Mouse (Mus musculus) ES-Bruce4 (cell line): ENCODE data around the gene Eif4a1. TPM values are rescaled to one million over a fixed set of nuclear protein-coding genes. Genes with fewer than 3 reads are reported as not detected.

Experiments
- H3K27ac ChIP-seq: 2 replicates; pipeline ENCODE4 v1.5.1; 2012; ENCODE audit warnings: low read length, inconsistent platforms; ENCODE audit not compliant: insufficient read depth
- H3K27me3 ChIP-seq: 2 replicates; pipeline ENCODE4 v1.6.1; 2012; ENCODE audit warnings: mild to moderate bottlenecking, low read length, inconsistent platforms; ENCODE audit not compliant: control insufficient read depth, poor library complexity, insufficient read depth, severe bottlenecking
- H3K36me3 ChIP-seq: 2 replicates; pipeline ENCODE4 v1.6.1; 2012; ENCODE audit warnings: inconsistent platforms, mild to moderate bottlenecking, low read length, moderate library complexity; ENCODE audit not compliant: control insufficient read depth, poor library complexity, insufficient read depth, severe bottlenecking
- H3K4me1 ChIP-seq: one replicate; pipeline ENCODE4 v1.8.1; 2011; ENCODE audit warnings: low read length; ENCODE audit not compliant: control insufficient read depth, insufficient read depth
- H3K4me3 ChIP-seq: 2 replicates; pipeline ENCODE4 v1.5.1; 2011; ENCODE audit warnings: low read depth, mild to moderate bottlenecking, low read length
- H3K9ac ChIP-seq: 2 replicates; pipeline ENCODE4 v1.6.1; 2012; ENCODE audit warnings: low read depth, mild to moderate bottlenecking, inconsistent platforms; ENCODE audit not compliant: poor library complexity, severe bottlenecking
- H3K9me3 ChIP-seq: replicated peaks from 2 replicates; pipeline ENCODE4 v1.6.1; 2012; ENCODE audit warnings: mild to moderate bottlenecking, low read length, inconsistent platforms; ENCODE audit not compliant: control insufficient read depth, poor library complexity, insufficient read depth, severe bottlenecking
- CTCF ChIP-seq: IDR thresholded peaks from one replicate; pipeline ENCODE4 v1.8.1; 2011; ENCODE audit warnings: low read depth, low read length
- EP300 ChIP-seq: IDR thresholded peaks from 2 replicates; pipeline ENCODE4 v1.6.1; 2011; ENCODE audit warnings: low read depth, low read length; ENCODE audit not compliant: insufficient read depth
- POLR2A ChIP-seq: IDR thresholded peaks from one replicate; pipeline ENCODE4 v1.8.1; 2011; ENCODE audit warnings: low read length; ENCODE audit not compliant: insufficient read depth
- polyA plus RNA-seq: library from polyadenylated mRNA; stranded (reverse); fragments of >200 nt; gene quantifications from 2 replicates; pipeline ENCODE4 v1.2.4, GENCODE M21; 2011; ENCODE audit warnings: low read depth; ENCODE audit not compliant: missing spikeins, insufficient read depth, insufficient read length

The Eif4a1 gene
- polyA plus RNA-seq, 1 experiment = 1,464 TPM

GRCm38 (mm10) chr11:69708614-69709265, 36.5 kb upstream of the Eif4a1 start:
- peak overlapping the region; percentile 99 for H3K27ac ChIP-seq
- no peaks in the 10 kb centered on the region for H3K27me3 ChIP-seq
- no peak overlapping the region for H3K4me3 ChIP-seq
- TF ChIP-seq CTCF (no peak), EP300 (peak; percentile 96), POLR2A (no peak)
- H3K36me3 ChIP-seq = no peaks in the 10 kb centered on the region
- H3K9me3 ChIP-seq = no peaks in the 10 kb centered on the region
- H3K4me1 ChIP-seq = peaks cover 17% of the 10 kb centered on the region
- peak overlapping the region; percentile 28 for H3K9ac ChIP-seq

GRCm38 (mm10) chr11:69707873-69708381, 35.7 kb upstream of the Eif4a1 start:
- H3K9me3 ChIP-seq = no peaks in the 10 kb centered on the region
- no peaks in the 10 kb centered on the region for H3K36me3 ChIP-seq
- H3K27me3 ChIP-seq = no peaks in the 10 kb centered on the region
- H3K9ac ChIP-seq = peak overlapping the region; percentile 28
- H3K4me3 ChIP-seq = no peak overlapping the region
- H3K4me1 ChIP-seq = peaks cover 17% of the 10 kb centered on the region
- no peak for TF ChIP-seq POLR2A
- no peak for TF ChIP-seq CTCF
- peak; percentile 99 for TF ChIP-seq EP300
- H3K27ac ChIP-seq = peak overlapping the region; percentile 99

GRCm38 (mm10) chr11:69707480-69707847, 35.2 kb upstream of the Eif4a1 start:
- Histone ChIP-seq H3K27ac (peak overlapping the region; percentile 99), H3K4me1 (peaks cover 18% of the 10 kb centered on the region), H3K4me3 (no peak overlapping the region), H3K9me3 (no peaks in the 10 kb centered on the region), H3K36me3 (no peaks in the 10 kb centered on the region), H3K27me3 (no peaks in the 10 kb centered on the region), H3K9ac (peak overlapping the region; percentile 59)
- no peak for TF ChIP-seq CTCF

- H3K4me3 ChIP-seq = peak overlapping the region; percentile 16
- TF ChIP-seq POLR2A (no peak), EP300 (peak; percentile 78)
- peak overlapping the region; percentile 99 for H3K27ac ChIP-seq
Observed at GRCm38 (mm10) chr11:69706775-69707479, 34.7 kb upstream of the Eif4a1 start.

GRCm38 (mm10) chr11:69704613-69705010, 32.4 kb upstream of the Eif4a1 start:
- Histone ChIP-seq H3K4me1 (peaks cover 17% of the 10 kb centered on the region), H3K36me3 (no peaks in the 10 kb centered on the region), H3K4me3 (peak overlapping the region; percentile 59), H3K27me3 (no peaks in the 10 kb centered on the region), H3K9me3 (no peaks in the 10 kb centered on the region), H3K9ac (peak overlapping the region; percentile 55), H3K27ac (peak overlapping the region; percentile 98)
- TF ChIP-seq EP300 = no peak
- peak; percentile 19 for TF ChIP-seq POLR2A

More at GRCm38 (mm10) chr11:69706775-69707479, 34.7 kb upstream of the Eif4a1 start:
- Histone ChIP-seq H3K27me3 (no peaks in the 10 kb centered on the region), H3K36me3 (no peaks in the 10 kb centered on the region), H3K9ac (peak overlapping the region; percentile 59), H3K4me1 (peaks cover 19% of the 10 kb centered on the region), H3K9me3 (no peaks in the 10 kb centered on the region)
